Mouse (Mus musculus): ENCODE measurements at regions not wholly inside any gene's neighbourhood (a gene's known extent, or its start where the extent isn't known, plus 50 kb on each side); places are given as distances from the start of the nearest gene placed in this dataset.

DNA sequence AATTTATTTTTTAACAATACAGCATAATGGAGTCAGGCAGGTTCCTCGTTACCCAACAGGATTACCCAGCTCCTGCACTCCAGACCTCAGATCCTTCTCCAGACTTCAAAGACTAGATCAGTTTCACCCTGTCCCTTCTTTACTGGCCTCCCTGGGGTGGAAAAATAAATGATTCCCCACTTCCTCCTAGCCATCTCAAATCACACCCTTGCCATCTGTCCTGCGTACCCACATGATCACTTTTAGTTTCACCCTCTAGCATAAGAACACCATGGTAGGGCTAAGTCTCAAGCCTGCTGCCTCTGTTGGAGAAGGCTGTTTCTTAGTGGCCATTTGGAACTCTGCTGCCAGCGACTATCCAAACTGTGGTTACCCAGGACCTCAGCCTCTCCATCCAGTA lies 222.0 kb downstream of the Plxna1 start:
- TF ChIP-seq CTCF (IDR thresholded peaks at IDR 0.05; ENCODE audit: borderline replicate concordance, extremely low read depth, insufficient read depth, insufficient read length): no peak
- TF ChIP-seq POLR2A (IDR thresholded peaks at IDR 0.05; ENCODE audit: borderline replicate concordance, extremely low read depth, insufficient read depth, insufficient read length, poor library complexity, severe bottlenecking): no peak

Measured in brain, embryonic 14.5 days (tissue).